Mouse (Mus musculus) G1E (cell line): ENCODE results near the gene Cd300ld5.

Experiments used
- CTCF ChIP-seq: IDR thresholded peaks from 2 replicates; pipeline ENCODE4 v1.5.1; 2012; ENCODE audit warnings: low read depth, low read length, inconsistent platforms, mixed read lengths
- GATA1 ChIP-seq: IDR thresholded peaks from 2 replicates; pipeline ENCODE4 v1.6.1; 2012; ENCODE audit warnings: borderline replicate concordance, low read length, inconsistent platforms, mixed read lengths
- POLR2AphosphoS5 ChIP-seq: IDR thresholded peaks from 2 replicates; pipeline ENCODE4 v1.6.1; 2012; ENCODE audit warnings: low read depth, low read length, inconsistent platforms; ENCODE audit not compliant: insufficient replicate concordance

DNA sequence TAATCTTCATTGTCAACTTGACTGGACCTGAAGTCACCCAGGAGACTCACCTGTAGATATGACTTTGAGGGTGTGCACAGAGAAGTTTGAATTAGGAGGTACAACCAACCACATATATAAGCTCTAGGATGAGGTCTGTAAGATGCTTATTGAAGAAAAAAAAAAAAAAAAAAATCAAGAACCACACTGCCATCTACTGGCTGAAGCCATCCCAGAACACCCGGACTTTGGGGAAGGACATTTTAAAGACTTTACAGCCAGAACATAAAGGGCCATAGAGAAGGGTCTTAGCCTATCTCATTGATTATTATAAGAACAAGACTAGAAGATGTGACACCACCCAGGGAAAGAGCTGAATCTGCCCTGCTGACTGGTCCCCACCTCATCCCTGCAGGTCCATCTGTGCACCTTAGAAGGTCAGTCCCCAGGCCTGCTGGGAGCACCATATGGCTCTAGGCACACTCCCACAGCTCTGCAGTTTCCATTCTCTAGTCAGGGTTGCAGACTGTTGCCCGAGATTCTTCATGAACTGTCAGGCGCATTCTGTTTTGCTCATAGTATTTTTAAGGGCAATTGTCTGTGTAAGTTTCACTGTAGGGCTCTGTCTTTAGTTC lies 11.8 kb upstream of the Cd300ld5 start:
- TF ChIP-seq CTCF (no peak), POLR2AphosphoS5 (no peak), GATA1 (no peak)
